Mouse (Mus musculus) urinary bladder, postnatal 25 days (tissue): ENCODE results near the gene Vmn1r82.

ENCODE experiments used
- DNase-seq: peaks from one replicate; pipeline ENCODE4 v3.0.0; 2022; ENCODE audit warnings: low spot score

The Vmn1r82 gene

GRCm38 (mm10) chr7:12300130-12300529 is at the start of gene Vmn1r82:
Gene Vmn1r82, plus strand, starts transcription at chr7:12300430.
- DNase-seq: no peak

GRCm38 (mm10) chr7:12268169-12268568 is 32.1 kb upstream of the Vmn1r82 start, which contains the start of gene Vmn1r81:
Gene Vmn1r81, minus strand, starts transcription at chr7:12268269.
- DNase-seq: no peak

- no peak for DNase-seq
Observed at GRCm38 (mm10) chr7:12329381-12329780, 29.2 kb downstream of the Vmn1r82 start, which contains the start of gene Vmn1r83. Gene Vmn1r83, minus strand, starts transcription at chr7:12329481.
